Mouse (Mus musculus): ENCODE results near the gene Dctd. TPM values are rescaled to one million over a fixed set of nuclear protein-coding genes. Genes with fewer than 3 reads are reported as not detected.

The Dctd gene
- polyA plus RNA-seq, 2 experiments = 34.5 to 67.7 TPM

DNA sequence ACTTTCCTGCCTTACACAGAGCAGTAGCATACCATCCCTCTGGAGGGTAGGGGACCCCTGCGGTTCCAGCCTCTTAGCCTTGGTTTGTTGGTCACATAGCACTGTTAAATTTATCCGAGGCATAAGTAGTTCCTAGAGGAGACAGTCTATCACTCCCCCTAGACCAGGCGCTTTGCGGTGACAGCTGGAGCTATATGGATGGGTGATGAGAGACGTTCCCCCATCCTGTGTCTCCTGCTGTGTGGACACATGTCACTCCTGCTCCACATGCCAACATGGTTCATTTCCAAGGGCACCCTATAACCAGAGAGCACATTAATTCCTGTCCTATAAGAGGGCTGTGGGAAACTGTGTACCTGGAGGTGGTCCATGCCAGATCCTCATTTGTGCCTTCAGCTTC lies 42.1 kb downstream of the Dctd start:
- peaks cover 18% of the 10 kb centered on the region for H3K36me3 ChIP-seq (ENCODE audit: control insufficient read depth, insufficient read depth, low read length)

DNA sequence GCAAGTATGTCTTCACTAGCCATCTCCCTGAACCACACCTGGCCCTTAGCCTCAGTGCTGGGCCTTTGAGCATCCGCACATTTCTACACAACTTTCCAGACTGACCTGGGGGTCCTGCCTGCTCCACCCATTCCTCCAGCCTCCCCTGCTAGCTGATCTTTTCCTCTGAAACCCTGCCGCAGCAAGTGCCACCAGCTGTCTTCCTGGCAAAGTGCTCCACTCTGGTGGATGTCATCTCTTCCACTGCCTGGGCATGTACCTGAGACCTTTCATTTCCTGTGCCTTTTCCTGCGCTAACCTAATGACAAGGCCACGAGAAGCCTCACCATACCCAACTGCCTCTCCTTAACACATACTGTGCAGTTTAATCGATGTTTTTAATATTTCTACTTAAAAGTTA lies 46.9 kb downstream of the Dctd start:
- no peak overlapping the region for H3K4me2 ChIP-seq (replicated peaks; ENCODE audit: low read depth, low read length, severe bottlenecking)
- H3K36me3 ChIP-seq (ENCODE audit: control insufficient read depth, insufficient read depth, low read length) = peaks cover 6% of the 10 kb centered on the region
- DNase-seq (ENCODE audit: low spot score) (no peak), ATAC-seq (ENCODE audit: low FRiP score, low read depth) (no peak)
- H3K27me3 ChIP-seq (ENCODE audit: control insufficient read depth, insufficient read depth, low read length) = no peaks in the 10 kb centered on the region
- H3K27ac ChIP-seq (replicated peaks; ENCODE audit: low read depth, low read length) = no peak overlapping the region
- H3K9me3 ChIP-seq (ENCODE audit: control insufficient read depth, low read length) = no peaks in the 10 kb centered on the region
- 62% methylated on average over 5 of the region's 5 CpGs for WGBS
- no peak overlapping the region for H3K9ac ChIP-seq (ENCODE audit: low read depth, low read length, severe bottlenecking)
- no peak overlapping the region for H3K4me3 ChIP-seq (replicated peaks; ENCODE audit: low read length)
- H3K4me1 ChIP-seq (ENCODE audit: control insufficient read depth, insufficient read depth, low read length) = no peaks in the 10 kb centered on the region
- TF ChIP-seq POLR2A (IDR thresholded peaks at IDR 0.05; ENCODE audit: borderline replicate concordance, extremely low read depth, insufficient read depth, insufficient read length) = no peak

More for the DNA sequence above, 42.1 kb downstream of the Dctd start:
- H3K9ac ChIP-seq (ENCODE audit: low read depth, low read length, severe bottlenecking) = no peak overlapping the region
- TF ChIP-seq POLR2A (IDR thresholded peaks at IDR 0.05; ENCODE audit: borderline replicate concordance, extremely low read depth, insufficient read depth, insufficient read length) = no peak
- no peak for DNase-seq (ENCODE audit: low spot score)
- no peak for ATAC-seq (ENCODE audit: low FRiP score, low read depth)
- H3K4me1 ChIP-seq (ENCODE audit: control insufficient read depth, insufficient read depth, low read length) = peaks cover 7% of the 10 kb centered on the region
- no peaks in the 10 kb centered on the region for H3K9me3 ChIP-seq (ENCODE audit: control insufficient read depth, low read length)
- no peak overlapping the region for H3K4me2 ChIP-seq (replicated peaks; ENCODE audit: low read depth, low read length, severe bottlenecking)
- no peaks in the 10 kb centered on the region for H3K27me3 ChIP-seq (ENCODE audit: control insufficient read depth, insufficient read depth, low read length)
- no peak overlapping the region for H3K4me3 ChIP-seq (replicated peaks; ENCODE audit: low read length)
- H3K27ac ChIP-seq (replicated peaks; ENCODE audit: low read depth, low read length) = no peak overlapping the region
- WGBS = 64% methylated on average over 5 of the region's 5 CpGs

DNA sequence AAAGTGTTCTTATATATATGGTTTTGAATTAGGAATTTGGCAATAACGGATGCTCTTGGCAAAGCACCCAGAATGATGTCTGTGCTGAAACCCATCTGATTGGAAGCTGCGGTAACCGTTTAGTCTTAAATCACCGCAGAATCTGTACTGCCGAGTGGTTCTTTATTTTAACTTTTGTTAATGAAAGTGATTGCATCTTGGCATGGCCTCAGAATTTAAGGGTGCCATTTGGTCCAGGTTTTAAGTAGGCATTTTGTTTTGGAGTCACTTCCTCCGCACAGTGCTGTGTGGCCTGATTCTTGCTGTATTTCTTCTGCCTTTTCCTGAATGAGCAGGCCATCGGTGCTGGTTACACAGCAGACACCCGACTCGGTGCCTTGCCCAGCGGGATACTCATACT lies 47.6 kb downstream of the Dctd start:
- no peak overlapping the region for H3K4me3 ChIP-seq (replicated peaks; ENCODE audit: low read length)
- H3K9ac ChIP-seq (ENCODE audit: low read depth, low read length, severe bottlenecking) = no peak overlapping the region
- H3K4me2 ChIP-seq (replicated peaks; ENCODE audit: low read depth, low read length, severe bottlenecking) = no peak overlapping the region
- H3K27ac ChIP-seq (replicated peaks; ENCODE audit: low read depth, low read length) = no peak overlapping the region
- WGBS = 84% methylated on average over 10 of the region's 10 CpGs
- TF ChIP-seq POLR2A (IDR thresholded peaks at IDR 0.05; ENCODE audit: borderline replicate concordance, extremely low read depth, insufficient read depth, insufficient read length) = no peak
- H3K4me1 ChIP-seq (ENCODE audit: control insufficient read depth, insufficient read depth, low read length) = no peaks in the 10 kb centered on the region
- ATAC-seq (ENCODE audit: low FRiP score, low read depth) (no peak), DNase-seq (ENCODE audit: low spot score) (no peak)
- H3K36me3 ChIP-seq (ENCODE audit: control insufficient read depth, insufficient read depth, low read length) = no peaks in the 10 kb centered on the region
- no peaks in the 10 kb centered on the region for H3K27me3 ChIP-seq (ENCODE audit: control insufficient read depth, insufficient read depth, low read length)
- H3K9me3 ChIP-seq (ENCODE audit: control insufficient read depth, low read length) = no peaks in the 10 kb centered on the region

DNA sequence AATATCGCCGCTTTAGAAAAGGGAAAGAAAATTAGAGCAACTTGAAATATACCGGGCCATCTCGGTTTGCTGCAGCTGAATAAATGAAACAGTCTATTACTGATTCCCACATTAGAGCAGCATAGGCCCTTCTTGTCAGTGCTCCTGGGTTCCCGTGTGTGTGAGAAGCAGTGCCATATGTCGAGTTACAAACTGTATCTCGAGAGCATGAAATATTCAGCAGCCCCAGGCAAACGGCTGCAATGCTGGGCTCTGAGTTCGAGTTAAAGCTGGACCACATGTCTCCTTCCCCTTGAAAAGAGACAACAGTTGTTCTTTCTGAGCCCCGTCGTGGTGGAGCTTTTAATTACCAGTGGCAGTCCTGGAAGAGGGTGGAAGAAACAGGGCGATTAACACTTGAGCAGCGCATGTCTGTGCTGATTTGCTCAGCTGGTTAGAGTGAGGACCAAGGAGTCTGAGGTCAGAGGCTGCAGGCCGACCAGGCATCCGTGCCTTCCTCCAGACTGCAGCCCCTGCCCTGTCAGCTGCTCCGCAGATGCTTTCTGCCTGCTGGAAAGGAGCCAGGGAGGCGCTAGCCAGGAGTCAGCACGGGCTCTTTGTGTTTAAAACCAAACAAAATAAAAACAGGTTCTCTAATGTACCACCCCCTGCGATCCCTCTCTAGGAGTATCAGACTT lies 53.3 kb downstream of the Dctd start:
- H3K36me3 ChIP-seq (ENCODE audit: control insufficient read depth, insufficient read depth, low read length) = no peaks in the 10 kb centered on the region
- DNase-seq (ENCODE audit: low spot score) (peak; percentile 64), ATAC-seq (ENCODE audit: low FRiP score, low read depth) (peak; percentile 38; the same call in 1 of the 2 replicates)
- 25% methylated on average over 19 of the region's 19 CpGs for WGBS
- no peaks in the 10 kb centered on the region for H3K9me3 ChIP-seq (ENCODE audit: control insufficient read depth, low read length)
- H3K4me2 ChIP-seq (replicated peaks; ENCODE audit: low read depth, low read length, severe bottlenecking) = 0 out of 2 replicates have a peak overlapping the region, but pooled peaks have one; percentile 11
- no peak overlapping the region for H3K4me3 ChIP-seq (replicated peaks; ENCODE audit: low read length)
- TF ChIP-seq POLR2A (IDR thresholded peaks at IDR 0.05; ENCODE audit: borderline replicate concordance, extremely low read depth, insufficient read depth, insufficient read length) = no peak
- H3K4me1 ChIP-seq (ENCODE audit: control insufficient read depth, insufficient read depth, low read length) = peaks cover 18% of the 10 kb centered on the region
- no peak overlapping the region for H3K27ac ChIP-seq (replicated peaks; ENCODE audit: low read depth, low read length)
- H3K27me3 ChIP-seq (ENCODE audit: control insufficient read depth, insufficient read depth, low read length) = no peaks in the 10 kb centered on the region
- H3K9ac ChIP-seq (ENCODE audit: low read depth, low read length, severe bottlenecking) = no peak overlapping the region

DNA sequence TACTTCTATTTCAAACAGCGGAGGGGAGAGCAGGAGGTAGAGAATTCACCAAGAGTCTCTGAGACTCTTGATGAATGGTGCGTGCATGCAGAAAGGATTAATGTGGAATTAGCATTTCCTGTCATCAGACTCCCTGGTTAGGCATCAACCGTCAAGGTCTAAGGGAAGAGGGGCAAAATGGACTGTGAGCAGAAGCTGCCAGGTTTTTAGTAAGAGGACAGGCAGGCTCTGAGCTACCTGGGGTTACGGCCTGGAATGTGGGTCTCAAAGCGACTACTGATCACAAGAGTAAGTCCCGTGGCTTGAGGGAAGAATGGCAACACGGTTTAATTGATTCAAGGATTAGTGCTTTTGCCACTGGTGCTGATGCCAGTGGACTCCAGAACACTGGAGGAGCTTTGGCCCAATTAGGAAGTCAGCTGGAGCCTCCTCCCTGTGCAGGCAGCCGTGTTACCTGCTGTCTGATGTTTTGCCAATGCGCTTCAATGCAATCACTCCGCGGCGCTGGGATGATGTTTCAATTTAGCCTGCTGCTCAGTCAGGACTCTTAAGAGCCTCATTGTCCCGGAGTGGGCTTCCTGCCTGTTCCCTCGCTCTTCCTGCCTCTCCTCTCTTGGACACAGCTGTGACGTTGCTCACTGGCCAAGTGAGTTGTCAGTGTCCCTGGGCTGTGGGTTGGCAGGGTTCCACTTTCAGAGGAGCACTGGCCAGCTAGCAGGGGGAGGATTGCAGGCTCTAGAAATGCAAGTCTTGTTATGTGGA lies 54.6 kb downstream of the Dctd start:
- DNase-seq (ENCODE audit: low spot score) = peak; percentile 69
- H3K9me3 ChIP-seq (ENCODE audit: control insufficient read depth, low read length) = no peaks in the 10 kb centered on the region
- ATAC-seq (ENCODE audit: low FRiP score, low read depth) = peak; percentile 43
- peaks cover 18% of the 10 kb centered on the region for H3K4me1 ChIP-seq (ENCODE audit: control insufficient read depth, insufficient read depth, low read length)
- no peak overlapping the region for H3K9ac ChIP-seq (ENCODE audit: low read depth, low read length, severe bottlenecking)
- H3K4me3 ChIP-seq (replicated peaks; ENCODE audit: low read length) = no peak overlapping the region
- no peak overlapping the region for H3K27ac ChIP-seq (replicated peaks; ENCODE audit: low read depth, low read length)
- H3K27me3 ChIP-seq (ENCODE audit: control insufficient read depth, insufficient read depth, low read length) = no peaks in the 10 kb centered on the region
- 22% methylated on average over 15 of the region's 15 CpGs for WGBS
- peak overlapping the region; percentile 6 for H3K4me2 ChIP-seq (replicated peaks; ENCODE audit: low read depth, low read length, severe bottlenecking)
- no peak for TF ChIP-seq POLR2A (IDR thresholded peaks at IDR 0.05; ENCODE audit: borderline replicate concordance, extremely low read depth, insufficient read depth, insufficient read length)
- no peaks in the 10 kb centered on the region for H3K36me3 ChIP-seq (ENCODE audit: control insufficient read depth, insufficient read depth, low read length)
